Mouse (Mus musculus): ENCODE measurements around the gene B430306N03Rik. TPM values are rescaled to one million over a fixed set of nuclear protein-coding genes. Genes with fewer than 3 reads are reported as not detected.

B430306N03Rik gene
- polyA plus RNA-seq, 1 experiment from 2014 or later, result not detected

DNA sequence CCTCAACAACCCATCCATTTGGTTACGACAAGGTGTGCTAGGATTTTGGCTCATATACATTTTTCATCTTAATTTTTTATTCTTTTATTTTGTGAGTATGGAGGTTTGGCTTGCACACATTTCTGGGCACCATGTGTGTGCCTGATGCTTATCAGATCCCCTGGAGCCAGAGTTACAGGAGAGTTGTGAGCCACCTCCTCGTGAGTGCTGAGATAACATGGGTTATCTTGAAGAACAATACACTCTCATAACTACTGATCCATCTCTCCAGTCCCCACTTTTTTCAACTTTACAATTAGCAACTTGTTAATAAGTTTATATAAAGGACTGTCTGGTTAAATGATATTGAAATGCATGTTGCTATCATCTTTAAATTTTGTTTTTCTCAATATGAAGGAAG lies 5.3 kb downstream of the B430306N03Rik start:
- no peak for ATAC-seq (ENCODE audit: low FRiP score)
- H3K4me1 ChIP-seq, result no peaks in the 10 kb centered on the region
- H3K4me2 ChIP-seq (replicated peaks), result no peak overlapping the region
- no peak overlapping the region for H3K4me3 ChIP-seq
- H3K27ac ChIP-seq, result no peak overlapping the region
- H3K27me3 ChIP-seq, result no peaks in the 10 kb centered on the region
- H3K9ac ChIP-seq, result no peak overlapping the region
- no peaks in the 10 kb centered on the region for H3K36me3 ChIP-seq
- H3K9me3 ChIP-seq (replicated peaks), result no peaks in the 10 kb centered on the region
- WGBS, result 85% methylated on average over 2 of the region's 2 CpGs

DNA sequence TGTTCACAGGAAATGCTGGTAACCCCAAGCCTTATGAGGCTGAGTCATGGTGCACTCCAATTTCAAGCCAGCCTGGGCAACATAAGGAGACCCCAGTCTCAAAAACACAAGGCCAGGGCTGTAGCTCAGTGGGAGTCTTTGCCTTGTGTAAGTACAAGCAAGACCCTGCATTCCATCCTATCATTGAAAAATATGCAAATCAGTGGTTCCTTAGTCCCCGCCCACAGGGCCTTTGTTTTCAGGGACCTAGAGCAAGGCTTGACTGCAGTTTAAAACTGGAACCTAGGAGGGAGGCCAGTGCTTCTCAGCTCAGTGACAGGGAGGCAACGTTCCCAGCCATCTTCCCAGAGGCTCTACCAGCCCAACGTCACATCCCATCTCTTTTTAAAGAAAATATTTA lies 7.3 kb downstream of the B430306N03Rik start:
- ATAC-seq (ENCODE audit: low FRiP score), result no peak
- H3K27me3 ChIP-seq, result no peaks in the 10 kb centered on the region
- H3K4me2 ChIP-seq (replicated peaks), result no peak overlapping the region
- H3K9me3 ChIP-seq (replicated peaks), result no peaks in the 10 kb centered on the region
- H3K36me3 ChIP-seq, result no peaks in the 10 kb centered on the region
- H3K4me1 ChIP-seq, result no peaks in the 10 kb centered on the region
- 64% methylated on average over 3 of the region's 3 CpGs for WGBS
- H3K9ac ChIP-seq, result no peak overlapping the region
- H3K27ac ChIP-seq, result no peak overlapping the region
- no peak overlapping the region for H3K4me3 ChIP-seq

DNA sequence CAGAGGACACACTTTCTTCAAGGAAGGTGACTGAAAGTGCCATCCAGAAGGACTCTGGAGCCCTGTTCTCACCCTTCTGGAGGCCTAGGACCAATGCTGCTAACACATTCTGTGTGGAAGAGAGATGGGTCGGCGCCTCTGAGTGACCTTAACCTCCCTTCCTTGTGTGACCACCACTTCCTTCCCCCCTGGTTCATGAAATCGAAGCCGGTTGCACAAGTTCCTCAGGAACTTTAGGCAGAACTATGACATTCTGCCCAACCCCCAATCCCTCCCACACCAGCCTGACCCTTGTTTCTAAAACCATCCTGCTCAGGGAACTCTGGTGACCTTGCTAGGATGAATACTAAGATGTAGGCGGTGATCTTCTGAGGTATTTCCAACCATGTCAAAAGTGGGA lies 8.3 kb downstream of the B430306N03Rik start:
- Histone ChIP-seq H3K4me1 (no peaks in the 10 kb centered on the region), H3K9ac (no peak overlapping the region), H3K27ac (no peak overlapping the region), H3K36me3 (no peaks in the 10 kb centered on the region), H3K4me2 (replicated peaks) (no peak overlapping the region), H3K4me3 (no peak overlapping the region), H3K27me3 (no peaks in the 10 kb centered on the region), H3K9me3 (replicated peaks) (no peaks in the 10 kb centered on the region)
- WGBS, result 92% methylated on average over 5 of the region's 5 CpGs
- ATAC-seq (ENCODE audit: low FRiP score), result no peak

DNA sequence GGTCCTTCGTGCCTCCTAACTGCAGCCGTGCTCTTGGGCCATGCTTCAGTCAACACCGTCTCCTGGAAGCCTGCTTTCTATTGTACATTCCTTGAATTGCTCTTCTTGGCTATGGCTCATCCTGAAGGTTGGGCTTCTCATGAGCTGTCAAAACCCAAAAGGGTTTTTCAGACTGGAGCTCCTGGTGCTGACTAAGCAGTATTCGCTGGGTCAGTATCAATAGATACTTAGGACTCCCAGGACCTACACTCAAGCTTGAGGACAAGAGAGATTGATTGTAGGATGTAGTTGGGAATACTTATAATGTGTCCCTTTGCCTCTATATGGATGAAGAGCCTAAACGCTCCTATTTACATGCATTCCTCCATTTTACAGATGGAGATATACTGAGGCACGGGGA lies 9.2 kb downstream of the B430306N03Rik start:
- H3K4me3 ChIP-seq, result no peak overlapping the region
- no peak overlapping the region for H3K9ac ChIP-seq
- no peaks in the 10 kb centered on the region for H3K36me3 ChIP-seq
- no peaks in the 10 kb centered on the region for H3K9me3 ChIP-seq (replicated peaks)
- ATAC-seq (ENCODE audit: low FRiP score), result no peak
- no peaks in the 10 kb centered on the region for H3K4me1 ChIP-seq
- no peak overlapping the region for H3K4me2 ChIP-seq (replicated peaks)
- no peaks in the 10 kb centered on the region for H3K27me3 ChIP-seq
- no peak overlapping the region for H3K27ac ChIP-seq
- WGBS, result 91% methylated on average over 6 of the region's 6 CpGs

DNA sequence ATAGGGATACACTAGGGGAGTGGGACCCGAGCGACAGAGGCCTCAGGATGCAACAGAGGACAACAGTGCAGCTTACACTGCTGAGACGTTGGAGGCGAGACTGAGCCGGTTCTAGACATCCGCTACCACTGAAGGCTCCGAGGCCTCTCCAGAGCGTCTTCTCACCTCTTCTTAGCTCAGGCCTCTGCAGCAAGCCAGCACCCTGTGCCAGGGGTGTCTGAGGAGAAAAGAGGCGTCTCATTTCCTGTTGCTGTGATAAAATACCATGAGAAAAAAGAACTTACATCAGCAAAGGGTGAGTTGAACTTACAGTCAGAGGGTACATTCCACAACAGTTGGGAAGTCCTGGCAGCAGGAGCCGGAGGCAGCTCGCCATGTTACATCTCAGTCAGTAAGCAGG lies 9.7 kb downstream of the B430306N03Rik start:
- Histone ChIP-seq H3K27me3 (no peaks in the 10 kb centered on the region), H3K9ac (no peak overlapping the region), H3K4me1 (no peaks in the 10 kb centered on the region), H3K4me2 (replicated peaks) (no peak overlapping the region), H3K27ac (no peak overlapping the region), H3K36me3 (no peaks in the 10 kb centered on the region), H3K9me3 (replicated peaks) (no peaks in the 10 kb centered on the region), H3K4me3 (no peak overlapping the region)
- 89% methylated on average over 11 of the region's 11 CpGs for WGBS
- no peak for ATAC-seq (ENCODE audit: low FRiP score)

DNA sequence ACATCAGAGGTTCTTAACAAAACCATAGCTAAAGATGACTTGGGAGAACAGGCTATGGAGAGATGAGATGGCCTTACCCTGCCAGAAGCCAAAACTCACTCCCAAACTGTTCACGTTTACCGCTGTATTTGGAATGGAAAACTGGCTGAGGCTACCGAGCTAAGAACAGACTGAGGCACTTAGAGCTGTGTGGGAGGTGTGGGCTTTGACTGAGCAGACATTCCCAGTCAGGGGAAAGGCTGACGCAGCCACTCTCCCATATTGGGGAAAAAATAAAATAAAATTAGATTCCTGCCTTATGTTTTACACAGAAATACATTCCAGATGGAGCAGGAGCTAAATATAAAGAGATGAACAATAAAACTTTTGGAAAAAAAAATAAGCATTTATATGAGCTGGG lies 10.7 kb downstream of the B430306N03Rik start:
- Histone ChIP-seq H3K36me3 (no peaks in the 10 kb centered on the region), H3K9me3 (replicated peaks) (no peaks in the 10 kb centered on the region), H3K4me3 (no peak overlapping the region), H3K4me1 (no peaks in the 10 kb centered on the region), H3K27me3 (no peaks in the 10 kb centered on the region), H3K4me2 (replicated peaks) (no peak overlapping the region), H3K9ac (no peak overlapping the region), H3K27ac (no peak overlapping the region)
- ATAC-seq (ENCODE audit: low FRiP score), result no peak
- 79% methylated on average over 4 of the region's 4 CpGs for WGBS

DNA sequence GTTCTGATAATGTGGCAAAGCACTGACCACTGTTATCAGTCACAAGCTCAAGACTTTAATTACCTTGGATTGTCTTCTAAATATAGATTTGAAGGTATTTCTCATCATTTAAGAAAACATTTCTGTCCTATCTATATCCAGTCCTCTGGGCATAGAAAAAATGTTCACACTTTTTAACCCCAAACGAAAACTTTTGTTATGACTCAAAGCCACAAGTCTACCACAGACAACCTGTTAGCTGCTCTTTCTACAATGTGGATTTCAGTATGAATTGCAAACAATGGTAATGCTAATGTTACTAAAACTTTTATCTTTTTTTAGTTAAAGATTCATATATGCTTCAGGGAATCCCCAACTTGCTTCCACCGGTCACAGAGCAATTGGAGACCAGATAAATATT lies 16.6 kb downstream of the B430306N03Rik start:
- Histone ChIP-seq H3K27me3 (no peaks in the 10 kb centered on the region), H3K36me3 (no peaks in the 10 kb centered on the region), H3K9me3 (replicated peaks) (no peaks in the 10 kb centered on the region), H3K27ac (no peak overlapping the region), H3K4me1 (no peaks in the 10 kb centered on the region), H3K4me3 (no peak overlapping the region), H3K4me2 (replicated peaks) (no peak overlapping the region), H3K9ac (no peak overlapping the region)
- WGBS, result 86% methylated on average over 2 of the region's 2 CpGs
- no peak for ATAC-seq (ENCODE audit: low FRiP score)

DNA sequence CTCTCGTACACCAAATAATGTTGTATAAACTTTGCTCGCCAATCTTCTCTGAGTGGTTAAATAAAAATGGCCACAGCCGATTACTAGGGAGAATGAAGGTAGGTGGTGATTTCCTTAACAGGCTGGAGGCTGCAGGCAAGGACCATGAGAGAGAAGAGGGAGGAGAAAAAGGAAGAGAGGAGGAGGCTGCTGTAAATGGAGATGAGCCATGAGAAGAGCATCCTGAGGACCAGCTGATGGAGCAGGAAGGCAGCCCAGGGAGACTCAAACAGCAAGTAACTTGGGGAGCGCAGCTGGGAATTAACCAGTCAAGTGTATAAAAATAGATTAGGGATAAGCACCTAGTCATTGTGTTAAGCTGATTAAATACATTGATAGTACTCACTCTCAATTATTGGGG lies 18.2 kb downstream of the B430306N03Rik start:
- H3K4me1 ChIP-seq, result no peaks in the 10 kb centered on the region
- H3K27ac ChIP-seq, result no peak overlapping the region
- no peak overlapping the region for H3K9ac ChIP-seq
- no peak overlapping the region for H3K4me3 ChIP-seq
- no peaks in the 10 kb centered on the region for H3K9me3 ChIP-seq (replicated peaks)
- no peaks in the 10 kb centered on the region for H3K27me3 ChIP-seq
- H3K36me3 ChIP-seq, result no peaks in the 10 kb centered on the region
- WGBS, result 94% methylated on average over 4 of the region's 4 CpGs
- ATAC-seq (ENCODE audit: low FRiP score), result no peak
- H3K4me2 ChIP-seq (replicated peaks), result no peak overlapping the region

DNA sequence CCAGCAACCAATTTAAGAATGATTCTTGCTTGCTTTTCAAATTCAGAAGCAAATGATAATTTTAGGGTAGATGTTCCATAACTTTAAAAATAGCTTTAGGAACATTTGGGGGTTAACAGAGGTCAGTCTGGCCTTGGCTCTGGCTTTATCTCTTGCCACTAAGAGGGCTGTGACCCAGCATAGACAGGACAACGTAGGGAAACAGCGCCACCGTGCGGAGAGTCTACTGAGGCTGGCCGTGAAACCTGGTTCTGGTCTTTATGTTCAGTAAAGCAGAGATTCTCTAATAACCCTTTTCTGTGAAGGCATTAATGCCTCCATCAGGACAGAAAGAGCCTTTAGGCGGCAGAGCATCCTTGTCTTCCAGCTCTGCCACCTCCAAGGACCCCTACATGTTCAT lies 20.9 kb downstream of the B430306N03Rik start:
- H3K27me3 ChIP-seq, result no peaks in the 10 kb centered on the region
- H3K4me1 ChIP-seq, result no peaks in the 10 kb centered on the region
- 5% methylated on average over 6 of the region's 6 CpGs for WGBS
- H3K9ac ChIP-seq, result no peak overlapping the region
- no peak overlapping the region for H3K27ac ChIP-seq
- no peak for ATAC-seq (ENCODE audit: low FRiP score)
- H3K4me2 ChIP-seq (replicated peaks), result no peak overlapping the region
- no peaks in the 10 kb centered on the region for H3K9me3 ChIP-seq (replicated peaks)
- no peak overlapping the region for H3K4me3 ChIP-seq
- no peaks in the 10 kb centered on the region for H3K36me3 ChIP-seq

DNA sequence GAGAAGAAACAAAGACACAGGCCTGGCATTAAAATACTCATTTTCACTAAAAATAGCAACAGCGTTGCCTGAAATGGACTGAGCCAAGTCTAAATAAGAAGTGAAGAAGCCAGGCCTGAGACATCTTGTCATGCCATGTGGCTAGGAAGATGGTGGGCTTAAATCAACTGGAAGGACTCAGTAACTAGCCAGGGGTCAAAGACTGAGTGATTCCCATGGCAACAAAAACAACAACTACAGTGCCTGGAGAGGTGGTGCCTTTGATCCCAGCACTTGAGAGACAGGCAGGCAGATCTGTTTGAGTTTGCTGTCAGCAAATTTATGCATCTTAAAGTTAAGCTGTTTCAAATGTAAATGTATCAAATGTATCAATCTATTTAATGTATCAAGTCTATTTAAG lies 24.3 kb downstream of the B430306N03Rik start:
- Histone ChIP-seq H3K4me2 (replicated peaks) (no peak overlapping the region), H3K9ac (no peak overlapping the region), H3K36me3 (no peaks in the 10 kb centered on the region), H3K27ac (no peak overlapping the region), H3K4me1 (no peaks in the 10 kb centered on the region), H3K27me3 (no peaks in the 10 kb centered on the region), H3K9me3 (replicated peaks) (no peaks in the 10 kb centered on the region), H3K4me3 (no peak overlapping the region)
- ATAC-seq (ENCODE audit: low FRiP score), result no peak
- WGBS, result 93% methylated on average over 1 of the region's 1 CpGs

DNA sequence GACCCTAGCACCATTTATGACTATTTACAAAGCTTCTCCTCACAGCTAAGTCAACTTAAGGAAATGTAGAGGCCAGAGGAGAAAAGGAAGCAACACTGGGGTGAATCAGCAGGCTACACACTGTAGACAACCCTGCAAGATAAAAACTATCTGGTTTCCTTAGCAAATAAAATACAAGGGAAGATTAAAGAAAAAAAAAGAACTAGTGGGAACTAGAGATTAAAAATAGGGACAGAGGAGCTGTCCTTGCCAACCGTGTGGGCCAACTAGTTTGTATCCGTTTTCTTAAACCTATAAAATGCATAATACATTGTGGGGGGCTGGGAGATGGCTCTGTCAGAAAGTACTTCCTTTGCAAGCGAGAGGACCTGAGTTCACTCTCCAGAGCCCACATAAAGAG lies 26.0 kb downstream of the B430306N03Rik start:
- Histone ChIP-seq H3K27me3 (no peaks in the 10 kb centered on the region), H3K9ac (no peak overlapping the region), H3K9me3 (replicated peaks) (no peaks in the 10 kb centered on the region), H3K4me1 (no peaks in the 10 kb centered on the region), H3K36me3 (no peaks in the 10 kb centered on the region), H3K27ac (no peak overlapping the region), H3K4me2 (replicated peaks) (no peak overlapping the region), H3K4me3 (no peak overlapping the region)
- ATAC-seq (ENCODE audit: low FRiP score), result no peak
- WGBS, result 84% methylated on average over 3 of the region's 3 CpGs

DNA sequence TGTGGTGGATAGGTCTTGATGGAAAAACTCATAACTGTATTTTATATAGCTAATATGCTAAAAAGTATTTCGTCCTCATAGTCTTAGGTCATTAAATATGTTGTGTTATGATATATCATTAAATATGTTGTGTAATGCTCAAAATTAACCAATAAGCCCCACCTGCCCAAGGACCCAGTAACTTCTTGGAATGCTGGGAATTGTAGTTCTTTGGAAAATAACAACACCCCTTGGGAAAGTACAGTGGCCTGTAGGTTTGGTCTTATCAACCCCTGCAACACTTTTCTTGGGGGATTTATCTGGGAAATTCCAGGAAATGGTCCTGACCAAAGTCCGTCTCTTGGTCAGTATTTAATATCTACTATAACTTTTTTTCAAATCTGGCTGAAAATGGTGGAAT lies 27.1 kb downstream of the B430306N03Rik start:
- H3K9me3 ChIP-seq (replicated peaks), result no peaks in the 10 kb centered on the region
- H3K4me2 ChIP-seq (replicated peaks), result no peak overlapping the region
- no peak overlapping the region for H3K9ac ChIP-seq
- H3K27ac ChIP-seq, result no peak overlapping the region
- H3K4me1 ChIP-seq, result no peaks in the 10 kb centered on the region
- WGBS, result 92% methylated on average over 2 of the region's 2 CpGs
- no peak for ATAC-seq (ENCODE audit: low FRiP score)
- H3K27me3 ChIP-seq, result no peaks in the 10 kb centered on the region
- no peak overlapping the region for H3K4me3 ChIP-seq
- no peaks in the 10 kb centered on the region for H3K36me3 ChIP-seq

DNA sequence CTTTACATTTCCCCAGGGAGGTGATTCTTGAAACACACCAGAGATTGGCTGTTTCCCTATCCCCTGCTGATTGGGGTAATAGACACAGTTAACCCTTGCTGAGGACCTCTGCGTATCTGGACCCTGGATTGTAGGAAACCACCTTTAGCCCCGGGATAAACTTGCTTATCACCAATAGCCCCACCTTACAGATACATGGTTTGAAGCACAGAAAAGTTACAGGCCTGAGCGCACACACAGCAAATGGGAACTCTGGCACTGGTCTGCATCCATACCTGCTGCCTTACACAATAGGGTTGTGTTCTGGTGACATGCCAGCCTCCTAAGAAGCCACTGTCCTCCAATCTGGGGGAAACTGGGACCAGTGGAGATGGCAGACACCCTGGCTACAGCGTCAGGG lies 29.9 kb downstream of the B430306N03Rik start:
- H3K9ac ChIP-seq, result no peak overlapping the region
- no peaks in the 10 kb centered on the region for H3K36me3 ChIP-seq
- no peaks in the 10 kb centered on the region for H3K9me3 ChIP-seq (replicated peaks)
- H3K4me1 ChIP-seq, result no peaks in the 10 kb centered on the region
- no peak overlapping the region for H3K27ac ChIP-seq
- H3K4me2 ChIP-seq (replicated peaks), result no peak overlapping the region
- ATAC-seq (ENCODE audit: low FRiP score), result no peak
- no peaks in the 10 kb centered on the region for H3K27me3 ChIP-seq
- 89% methylated on average over 4 of the region's 4 CpGs for WGBS
- no peak overlapping the region for H3K4me3 ChIP-seq

DNA sequence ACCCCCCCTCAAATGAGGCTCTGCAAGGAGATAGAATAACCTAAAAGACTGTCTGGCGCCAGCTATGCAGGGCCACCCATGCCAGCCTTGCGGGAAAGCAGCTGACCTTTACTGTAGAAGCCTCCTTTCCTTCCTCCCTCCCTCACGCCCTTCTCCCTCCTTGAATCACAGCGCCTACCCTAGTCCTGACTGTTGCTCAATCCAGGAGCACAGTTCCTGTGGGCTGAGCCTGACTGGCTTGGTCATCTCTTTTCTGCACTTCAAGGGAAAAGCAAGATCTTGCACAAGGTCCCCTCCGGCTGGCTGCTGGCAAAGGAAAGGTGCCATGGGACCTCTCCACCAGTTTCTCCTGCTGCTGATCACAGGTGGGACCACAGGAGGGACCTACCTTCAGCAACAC lies 30.3 kb downstream of the B430306N03Rik start, which contains the start of gene Trem2:
Gene Trem2 (plus strand): TSS at position 171 of the 400 bp plus-strand sequence.
- Histone ChIP-seq H3K4me1 (no peaks in the 10 kb centered on the region), H3K36me3 (no peaks in the 10 kb centered on the region), H3K27me3 (no peaks in the 10 kb centered on the region), H3K9ac (no peak within 1 kb of the TSS), H3K4me3 (no peak within 1 kb of the TSS), H3K9me3 (replicated peaks) (no peaks in the 10 kb centered on the region), H3K4me2 (replicated peaks) (no peak within 1 kb of the TSS), H3K27ac (no peak within 1 kb of the TSS)
- ATAC-seq (ENCODE audit: low FRiP score), result no peak
- 76% methylated on average over 5 of the region's 5 CpGs for WGBS
